24 mouse cellular contexts compared by ENCODE assay signal in genomic region chr6:33489788-33490187, GRCm38 (mm10).
"Had no signal": no experiment of that assay in that cellular context is flagged by ENCODE, and none has a peak within 500 bp of the region (broad histone marks: within the 10 kb centered on the region; RNA-seq: fewer than 3 reads in every experiment).

No protein-coding gene starts in this region.

- H3K4me3 ChIP-seq: heart, adult 2 months; heart, embryonic 13.5 days; heart, embryonic 15.5 days; hindbrain, embryonic 13.5 days; hindbrain, embryonic 15.5 days; kidney, embryonic 15.5 days; limb, embryonic 13.5 days; limb, embryonic 15.5 days; liver, embryonic 12.5 days had no signal

- DNase-seq: gastrocnemius, postnatal 14 days; gastrocnemius, postnatal 36 days; heart, adult 11 months; heart, adult 2 months; heart, postnatal 14 days; heart, postnatal 36 days; kidney, adult 11 months; kidney, adult 2 months; kidney, adult 9 months; kidney, postnatal 14 days; kidney, postnatal 36 days; layer of hippocampus, adult 9-11 months; layer of hippocampus, postnatal 36 days; left cerebral cortex, postnatal 4 days had no signal

- H3K27ac ChIP-seq: heart, adult 2 months; heart, embryonic 13.5 days; heart, embryonic 15.5 days; hindbrain, embryonic 13.5 days; hindbrain, embryonic 15.5 days; hindbrain, postnatal 0 days; kidney, embryonic 15.5 days; kidney, postnatal 0 days; limb, embryonic 13.5 days; limb, embryonic 15.5 days; liver, embryonic 12.5 days had no signal
